Mouse (Mus musculus) thymus, adult 2 months (tissue): Measurements from ENCODE around the gene Dicer1.

Experiments
- CTCF ChIP-seq: fragments of 200-500 bp; IDR thresholded peaks from 2 replicates; pipeline ENCODE4 v1.5.1; 2012; ENCODE audit warnings: mild to moderate bottlenecking, control low read depth, low read length, moderate library complexity, borderline replicate concordance; ENCODE audit not compliant: control insufficient read depth, poor library complexity, insufficient read depth; ENCODE audit errors: extremely low read depth
- POLR2A ChIP-seq: fragments of 200-500 bp; IDR thresholded peaks from 2 replicates; pipeline ENCODE4 v1.6.1; 2012; ENCODE audit warnings: mild to moderate bottlenecking, low read length, control low read depth, moderate library complexity; ENCODE audit not compliant: control insufficient read depth, poor library complexity, insufficient read depth; ENCODE audit errors: extremely low read depth

DNA sequence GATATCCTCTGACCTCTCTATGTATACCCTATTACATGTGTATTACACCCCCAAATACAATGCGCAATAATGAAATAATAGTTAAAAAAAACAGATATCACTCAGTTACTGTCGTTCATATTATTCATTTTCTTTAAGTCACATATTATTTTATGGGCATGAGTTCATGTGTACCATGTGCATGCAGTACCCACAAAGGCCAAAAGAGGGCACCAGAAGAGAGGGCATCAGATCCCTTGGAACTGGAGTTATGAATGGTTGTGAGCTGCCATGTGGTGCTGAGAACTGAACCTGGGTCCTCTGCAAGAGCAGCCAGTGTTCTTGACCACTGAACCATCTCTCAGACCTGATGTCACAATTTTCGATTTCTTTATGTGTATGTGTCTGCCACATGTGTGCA lies 47.6 kb upstream of the Dicer1 start:
- no peak for TF ChIP-seq CTCF
- no peak for TF ChIP-seq POLR2A
